Mouse (Mus musculus): Measurements from ENCODE around the gene 5730596B20Rik.

5730596B20Rik gene

DNA sequence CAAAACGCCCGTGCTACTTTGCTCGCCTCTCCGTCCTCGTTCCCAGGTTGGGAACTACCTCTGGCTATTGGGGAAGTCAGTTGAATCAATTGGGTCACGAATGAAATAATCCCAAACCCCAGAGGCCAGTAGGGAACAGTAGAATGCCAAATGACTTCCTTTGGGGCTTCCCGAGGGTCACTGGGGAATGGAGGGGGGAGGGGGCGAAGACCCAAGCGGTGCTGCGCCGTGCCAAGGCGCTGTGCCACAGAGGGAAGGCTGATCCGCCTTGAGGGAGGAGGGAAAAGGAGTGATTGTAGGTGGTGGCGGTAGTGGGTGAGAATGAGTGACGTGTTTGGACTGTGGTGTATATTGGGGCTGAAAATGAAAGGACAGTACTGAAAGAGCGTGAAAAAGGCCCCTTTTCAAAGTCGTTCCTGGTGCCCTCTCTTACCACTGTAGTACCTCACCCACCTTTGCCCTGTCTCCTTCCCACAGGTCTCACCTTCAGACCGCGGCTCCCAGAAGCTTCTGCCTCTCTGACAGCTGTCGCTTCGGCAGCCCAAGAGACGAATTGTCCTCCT lies 35.3 kb downstream of the 5730596B20Rik start:
- peak in 1 of 2 experiments; percentile 36 for DNase-seq (ENCODE audit: low spot score in 2 of 2)

GRCm38 (mm10) chr6:52213119-52213986 lies 36.1 kb downstream of the 5730596B20Rik start, which contains the start of the genes Hoxa3 and Gm28308:
Hoxa3 (minus strand) TSS chr6:52213336.
Gm28308 (minus strand) TSS chr6:52213339.
- DNase-seq (ENCODE audit: low spot score in 2 of 2): peak; percentile 73 to 76

DNA sequence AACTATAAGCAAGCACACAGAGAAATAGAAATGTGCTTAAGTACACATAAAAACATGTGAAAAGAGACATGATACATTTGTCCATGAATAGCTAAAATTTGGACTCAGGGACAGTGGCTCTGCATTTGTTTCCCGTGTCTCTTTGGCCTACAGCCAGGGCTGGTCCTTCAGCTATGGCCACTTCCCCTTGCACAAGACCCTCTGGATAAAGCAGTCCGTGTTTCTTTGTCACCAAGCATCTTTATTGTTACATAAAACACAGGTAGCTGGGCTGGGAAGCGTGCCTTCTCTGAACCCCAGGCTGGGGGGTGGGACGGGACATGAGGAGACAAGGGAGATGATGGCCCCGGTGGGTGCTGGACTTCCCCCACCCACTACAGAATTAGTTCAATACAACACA lies 37.0 kb downstream of the 5730596B20Rik start:
- no peak for DNase-seq (ENCODE audit: low spot score in 2 of 2)

DNA sequence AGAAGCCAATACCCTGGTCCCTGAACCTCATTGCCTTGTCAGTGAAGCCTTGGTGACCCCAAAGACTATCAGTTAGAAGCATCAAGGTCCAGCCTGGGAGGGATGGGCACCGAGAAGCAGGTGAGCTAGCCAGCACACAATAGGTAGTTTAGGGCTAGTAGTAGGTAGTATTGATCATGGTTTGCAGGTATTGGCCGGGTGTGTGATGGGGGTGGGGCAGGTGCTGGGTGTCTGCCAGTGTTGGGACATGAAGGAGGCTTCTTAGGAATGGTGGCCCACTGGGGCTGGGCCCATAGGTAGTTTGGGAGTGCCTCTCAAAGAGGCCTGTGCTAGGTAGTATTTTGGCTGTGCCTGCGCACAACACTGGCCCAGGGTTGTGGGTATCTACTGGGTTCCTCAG lies 37.8 kb downstream of the 5730596B20Rik start:
- DNase-seq (ENCODE audit: low spot score in 2 of 2): no peak

- DNase-seq (ENCODE audit: low spot score in 2 of 2): peak; percentile 2 to 42
Observed at GRCm38 (mm10) chr6:52215771-52216535, 38.7 kb downstream of the 5730596B20Rik start.

GRCm38 (mm10) chr6:52216691-52217458 lies 39.6 kb downstream of the 5730596B20Rik start:
- DNase-seq (ENCODE audit: low spot score in 2 of 2): peak; percentile 30 to 79

GRCm38 (mm10) chr6:52217459-52217768 lies 40.1 kb downstream of the 5730596B20Rik start:
- peak in 1 of 2 experiments; percentile 90 for DNase-seq (ENCODE audit: low spot score in 2 of 2)

DNA sequence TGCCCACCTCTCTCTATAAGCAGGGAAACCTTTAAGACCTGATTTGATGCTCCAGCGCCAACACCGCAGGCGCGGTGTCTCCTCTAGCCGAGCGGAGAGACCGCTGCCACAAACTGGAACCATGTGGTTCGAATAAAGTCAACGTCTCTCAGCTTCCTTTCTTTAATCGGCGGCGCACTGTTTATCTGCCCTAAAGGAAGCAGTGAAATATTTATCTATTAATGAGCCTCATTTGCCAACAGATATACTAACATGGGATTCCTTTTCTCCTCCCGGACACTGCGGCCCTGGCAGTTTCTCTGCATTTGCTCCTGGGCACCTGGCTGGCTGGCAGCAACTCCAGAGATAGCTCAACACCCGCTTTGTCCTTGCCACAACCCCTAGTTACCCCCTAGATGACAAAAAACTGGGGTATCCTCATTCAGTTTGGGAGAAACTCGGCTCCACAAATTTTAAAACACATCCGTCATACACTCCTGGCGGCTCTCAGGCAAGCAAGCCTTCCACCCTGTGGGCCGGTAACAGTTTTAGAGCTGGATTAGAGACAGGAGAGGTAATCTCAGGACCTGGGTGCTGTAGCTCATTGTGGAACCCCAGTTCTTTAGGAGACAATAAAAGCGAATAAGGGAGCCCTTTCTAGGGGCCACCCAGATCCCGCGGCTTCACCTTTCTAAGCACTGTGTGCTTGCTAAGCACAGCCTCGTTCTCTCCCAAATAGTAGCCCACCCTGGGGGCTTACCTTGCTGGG lies 40.8 kb downstream of the 5730596B20Rik start:
- DNase-seq (ENCODE audit: low spot score in 2 of 2): peak in 1 of 2 experiments; percentile 1

DNA sequence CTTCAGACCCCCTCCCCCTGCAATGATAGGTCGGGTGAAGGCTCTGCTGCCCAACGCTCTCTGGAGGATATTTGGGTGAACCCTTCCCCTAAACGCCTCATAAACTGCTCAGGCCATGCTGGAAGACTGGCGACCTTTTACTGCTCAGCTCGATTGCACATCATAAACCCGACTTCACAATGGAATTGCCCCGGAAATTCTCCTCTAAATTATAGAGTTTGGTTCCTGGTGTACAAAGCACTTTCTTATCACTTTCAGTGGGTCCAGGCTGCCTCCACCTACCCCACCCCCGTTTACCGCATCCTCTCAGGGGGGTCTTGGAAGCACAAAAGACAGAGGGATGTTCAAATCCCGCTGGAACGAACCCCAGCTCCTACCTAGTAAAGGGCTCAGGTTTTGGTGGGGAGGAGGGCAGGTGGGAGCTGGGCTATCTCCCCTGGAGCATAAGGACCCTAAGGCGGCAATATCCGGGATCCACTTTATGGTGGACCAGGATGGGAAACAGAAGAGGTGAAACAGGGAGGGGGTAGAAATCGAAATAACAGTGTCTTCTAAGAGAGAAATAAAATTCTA lies 41.4 kb downstream of the 5730596B20Rik start:
- peak; percentile 0 to 33 for DNase-seq (ENCODE audit: low spot score in 2 of 2)

GRCm38 (mm10) chr6:52219234-52219942 lies 42.1 kb downstream of the 5730596B20Rik start:
- DNase-seq (ENCODE audit: low spot score in 2 of 2): no peak

DNA sequence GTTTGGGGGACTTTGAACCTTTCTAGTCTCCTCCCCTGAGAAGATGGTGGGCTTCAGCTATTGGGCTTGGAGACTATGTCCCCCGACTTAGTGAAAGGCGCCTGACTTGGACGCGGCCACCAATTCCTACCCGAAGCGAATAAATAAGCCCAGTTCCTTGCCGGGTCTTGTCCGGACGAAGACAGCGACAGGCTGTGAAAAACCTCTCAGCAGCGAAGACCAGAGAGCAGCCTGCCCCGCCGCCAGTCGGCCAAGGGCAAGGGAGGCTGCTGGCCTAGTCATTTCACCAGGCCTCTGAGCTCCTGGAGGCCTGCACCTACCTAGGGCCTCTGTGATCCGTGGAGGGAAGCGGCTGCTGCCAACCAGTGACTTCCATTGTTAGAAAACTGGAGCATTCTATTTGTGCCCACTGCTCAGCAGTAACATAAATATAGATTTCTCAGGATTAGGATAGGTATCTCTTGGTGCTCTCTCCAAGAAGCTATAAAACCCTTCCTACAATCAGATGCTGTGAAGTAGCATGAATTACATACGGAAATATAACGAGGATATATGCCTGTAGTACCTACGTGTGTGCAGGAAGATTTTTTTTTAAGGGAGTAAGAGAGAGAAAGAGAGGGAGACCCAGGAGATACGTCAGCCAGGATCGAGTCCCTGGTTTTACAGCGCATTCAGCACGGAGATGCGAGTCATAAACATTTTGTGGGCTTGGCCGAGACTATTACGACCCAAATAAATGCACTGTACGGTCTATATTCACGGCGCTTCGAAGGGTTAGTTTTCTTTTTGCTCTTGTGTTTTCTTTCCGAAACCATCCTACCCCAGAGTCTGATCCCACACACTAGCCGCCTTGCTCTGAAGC lies 42.9 kb downstream of the 5730596B20Rik start:
- DNase-seq (ENCODE audit: low spot score in 2 of 2): peak in 1 of 2 experiments; percentile 54

DNA sequence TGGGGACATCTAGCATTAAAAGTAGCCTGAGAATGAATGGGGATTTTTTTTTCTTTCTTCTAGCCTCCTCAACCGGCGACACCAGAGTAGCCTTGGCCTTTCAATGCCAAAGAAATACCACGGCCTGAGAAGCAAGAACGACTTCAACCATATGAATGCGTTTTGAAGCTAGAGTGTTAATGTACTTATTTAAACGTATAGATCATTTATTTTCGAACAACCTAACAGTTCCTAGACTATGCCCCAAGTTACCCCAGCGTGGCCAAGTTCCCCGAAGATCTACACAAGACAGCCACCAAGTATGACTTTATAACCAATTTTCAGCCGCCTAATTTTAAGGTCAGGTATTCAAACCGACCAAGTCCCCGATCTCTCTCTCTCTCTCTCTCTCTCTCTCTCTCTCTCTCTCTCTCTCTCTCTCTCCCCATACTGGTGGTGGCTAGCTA lies 43.6 kb downstream of the 5730596B20Rik start:
- DNase-seq (ENCODE audit: low spot score in 2 of 2): no peak

GRCm38 (mm10) chr6:52221337-52221992 lies 44.2 kb downstream of the 5730596B20Rik start, which contains the start of gene Hoxa7:
Hoxa7 (minus strand) TSS chr6:52221854.
- DNase-seq (ENCODE audit: low spot score in 2 of 2): peak; percentile 92 to 93

- DNase-seq (ENCODE audit: low spot score in 2 of 2): peak in 1 of 2 experiments; percentile 72
Observed at GRCm38 (mm10) chr6:52221993-52222685, 44.8 kb downstream of the 5730596B20Rik start.

DNA sequence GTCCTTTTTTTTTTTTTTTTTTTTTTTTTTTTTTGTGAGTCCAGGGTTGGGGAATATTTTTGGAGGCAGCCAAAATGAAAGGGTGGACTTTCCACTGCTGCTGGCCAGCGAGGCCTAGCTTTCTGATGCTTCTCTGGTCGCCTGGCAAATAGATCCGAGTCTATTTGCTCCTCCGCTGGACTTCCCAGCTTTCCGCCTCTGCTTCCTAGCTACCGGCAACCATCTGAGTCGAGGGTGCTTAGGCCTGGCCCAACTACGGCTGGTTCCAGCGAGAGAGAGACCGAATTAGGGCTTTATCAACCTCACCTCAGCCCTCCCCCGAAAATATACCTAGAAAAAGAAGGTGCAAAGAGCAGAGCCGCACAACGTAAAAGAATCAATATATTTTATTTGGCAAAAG lies 45.4 kb downstream of the 5730596B20Rik start:
- DNase-seq (ENCODE audit: low spot score in 2 of 2): no peak

DNA sequence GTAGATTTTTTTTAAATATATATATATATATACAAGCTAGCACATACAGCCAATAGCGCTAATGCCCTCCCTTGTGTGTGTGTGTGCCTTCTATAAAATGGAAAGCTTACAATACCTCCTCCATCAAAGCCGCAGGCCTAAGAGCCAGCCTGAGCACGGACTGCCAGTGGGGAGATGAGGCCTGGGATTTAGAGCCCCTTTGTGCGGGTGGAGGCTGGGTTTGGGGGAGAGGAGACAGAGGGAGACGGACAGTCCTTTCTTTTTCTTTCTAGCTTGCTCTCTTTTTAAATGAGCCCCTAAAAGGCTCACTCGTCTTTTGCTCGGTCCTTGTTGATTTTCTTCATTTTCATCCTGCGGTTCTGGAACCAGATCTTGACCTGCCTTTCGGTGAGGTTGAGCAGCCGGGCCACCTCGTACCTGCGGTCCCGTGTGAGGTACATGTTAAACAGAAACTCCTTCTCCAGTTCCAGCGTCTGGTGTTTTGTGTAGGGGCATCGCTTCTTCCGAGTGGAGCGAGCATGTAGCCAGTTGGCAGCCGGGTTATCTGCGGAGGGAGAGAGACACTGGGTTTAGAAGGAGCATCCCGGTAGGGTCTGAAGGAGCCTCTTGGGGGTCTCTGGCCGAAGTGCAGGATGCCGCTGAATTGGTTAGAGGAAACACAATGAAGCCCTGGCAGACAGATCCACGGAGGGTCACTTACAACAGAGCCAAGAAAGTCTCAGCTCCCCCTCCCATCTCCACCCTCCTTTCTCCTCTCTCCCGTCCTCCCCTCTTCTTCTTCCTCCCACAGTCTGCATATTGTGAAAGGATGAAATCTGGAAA lies 46.9 kb downstream of the 5730596B20Rik start:
- DNase-seq (ENCODE audit: low spot score in 2 of 2): peak in 1 of 2 experiments; percentile 44

All from urinary bladder, adult 18-20 months (tissue).